In genomic region chr13:79142903-79143302, GRCm38 (mm10) we compare ENCODE assay signal across 26 mouse cellular contexts.
DNase-seq lines count a peak whose midpoint lies in the region; ATAC-seq lines count a peak whose summit lies in the region.
"Had no signal": no experiment of that assay in that cellular context is flagged by ENCODE, and none has a peak within 500 bp of the region (broad histone marks: within the 10 kb centered on the region; RNA-seq: fewer than 3 reads in every experiment).

No protein-coding gene starts in this region.

- no peak for ATAC-seq in embryonic facial prominence, embryonic 14.5 days (ENCODE audit: low read depth)
- 0 out of 2 replicates have a peak, but pooled peaks have one; percentile 27 for ATAC-seq in kidney, embryonic 16.5 days (ENCODE audit: low FRiP score, low TSS enrichment)
- no peak for ATAC-seq in kidney, embryonic 14.5 days (ENCODE audit: low FRiP score, low TSS enrichment)
- no peak for ATAC-seq in midbrain, embryonic 14.5 days (ENCODE audit: low FRiP score, low TSS enrichment)
- no peak for ATAC-seq in midbrain, embryonic 16.5 days
- ATAC-seq in stomach, embryonic 15.5 days (ENCODE audit: insufficient read depth, low FRiP score, low read depth) = 0 out of 2 replicates have a peak, but pooled peaks have one; percentile 22
- ATAC-seq in heart, embryonic 11.5 days (replicated peaks; ENCODE audit: insufficient number of reproducible peaks, low FRiP score, low TSS enrichment) = no peak

- no peaks in the 10 kb centered on the region for H3K27me3 ChIP-seq in embryonic facial prominence, embryonic 14.5 days (replicated peaks; ENCODE audit: control insufficient read depth, insufficient read depth, low read length)
- no peaks in the 10 kb centered on the region for H3K27me3 ChIP-seq in embryonic facial prominence, embryonic 10.5 days (replicated peaks; ENCODE audit: low read depth, poor library complexity, severe bottlenecking)
- no peaks in the 10 kb centered on the region for H3K27me3 ChIP-seq in kidney, embryonic 16.5 days (ENCODE audit: insufficient read depth, low read length)
- no peaks in the 10 kb centered on the region for H3K27me3 ChIP-seq in kidney, embryonic 14.5 days (ENCODE audit: control insufficient read depth, insufficient read depth, low read length)
- no peaks in the 10 kb centered on the region for H3K27me3 ChIP-seq in midbrain, embryonic 14.5 days (ENCODE audit: control insufficient read depth, insufficient read depth, low read length)
- no peaks in the 10 kb centered on the region for H3K27me3 ChIP-seq in midbrain, embryonic 16.5 days (ENCODE audit: control insufficient read depth, insufficient read depth, low read depth, low read length)
- H3K27me3 ChIP-seq in stomach, embryonic 15.5 days (replicated peaks) = no peaks in the 10 kb centered on the region
- no peaks in the 10 kb centered on the region for H3K27me3 ChIP-seq in heart, embryonic 11.5 days (ENCODE audit: control insufficient read depth, insufficient read depth, low read length)
- H3K27me3 ChIP-seq: megakaryocyte, embryonic 14.5 days had no signal

- no peaks in the 10 kb centered on the region for H3K36me3 ChIP-seq in embryonic facial prominence, embryonic 14.5 days (ENCODE audit: control insufficient read depth, insufficient read depth, low read length)
- H3K36me3 ChIP-seq in embryonic facial prominence, embryonic 10.5 days (replicated peaks) = no peaks in the 10 kb centered on the region
- H3K36me3 ChIP-seq in kidney, embryonic 16.5 days (ENCODE audit: insufficient read depth, low read length) = no peaks in the 10 kb centered on the region
- H3K36me3 ChIP-seq in kidney, embryonic 14.5 days (ENCODE audit: control insufficient read depth, insufficient read depth, low read length) = no peaks in the 10 kb centered on the region
- H3K36me3 ChIP-seq in midbrain, embryonic 14.5 days (ENCODE audit: control insufficient read depth, insufficient read depth, low read length) = no peaks in the 10 kb centered on the region
- no peaks in the 10 kb centered on the region for H3K36me3 ChIP-seq in midbrain, embryonic 16.5 days (ENCODE audit: control insufficient read depth, insufficient read depth, low read length)
- no peaks in the 10 kb centered on the region for H3K36me3 ChIP-seq in stomach, embryonic 15.5 days
- H3K36me3 ChIP-seq in heart, embryonic 11.5 days (ENCODE audit: control insufficient read depth, insufficient read depth, low read length) = no peaks in the 10 kb centered on the region
- H3K36me3 ChIP-seq: G1E; heart, embryonic 10.5 days had no signal

- no peak overlapping the region for H3K4me2 ChIP-seq in embryonic facial prominence, embryonic 14.5 days (ENCODE audit: low read depth, low read length)
- H3K4me2 ChIP-seq in kidney, embryonic 16.5 days (replicated peaks; ENCODE audit: low read depth, low read length) = no peak overlapping the region
- H3K4me2 ChIP-seq in kidney, embryonic 14.5 days (replicated peaks; ENCODE audit: low read depth, low read length) = no peak overlapping the region
- H3K4me2 ChIP-seq in midbrain, embryonic 14.5 days (ENCODE audit: low read length) = no peak overlapping the region
- H3K4me2 ChIP-seq in midbrain, embryonic 16.5 days (ENCODE audit: low read length) = no peak overlapping the region
- no peak overlapping the region for H3K4me2 ChIP-seq in stomach, embryonic 15.5 days
- H3K4me2 ChIP-seq in heart, embryonic 11.5 days = no peak overlapping the region
- H3K4me2 ChIP-seq: hindbrain, embryonic 14.5 days; liver, embryonic 11.5 days had no signal

- H3K4me1 ChIP-seq in embryonic facial prominence, embryonic 14.5 days (ENCODE audit: control insufficient read depth, insufficient read depth, low read length) = no peaks in the 10 kb centered on the region
- peaks cover 3% of the 10 kb centered on the region; the same call in 1 of the 2 replicates for H3K4me1 ChIP-seq in embryonic facial prominence, embryonic 10.5 days
- H3K4me1 ChIP-seq in kidney, embryonic 16.5 days (ENCODE audit: insufficient read depth, low read length) = no peaks in the 10 kb centered on the region
- no peaks in the 10 kb centered on the region for H3K4me1 ChIP-seq in kidney, embryonic 14.5 days (ENCODE audit: control insufficient read depth, insufficient read depth, low read length)
- no peaks in the 10 kb centered on the region for H3K4me1 ChIP-seq in midbrain, embryonic 14.5 days (ENCODE audit: control insufficient read depth, insufficient read depth, low read length)
- no peaks in the 10 kb centered on the region for H3K4me1 ChIP-seq in midbrain, embryonic 16.5 days (ENCODE audit: control insufficient read depth, insufficient read depth, low read length)
- H3K4me1 ChIP-seq in stomach, embryonic 15.5 days = no peaks in the 10 kb centered on the region
- no peaks in the 10 kb centered on the region for H3K4me1 ChIP-seq in heart, embryonic 11.5 days (ENCODE audit: control insufficient read depth, insufficient read depth, low read length)
- H3K4me1 ChIP-seq: heart, embryonic 10.5 days; megakaryocyte, embryonic 14.5 days had no signal

- H3K9me3 ChIP-seq in embryonic facial prominence, embryonic 14.5 days (ENCODE audit: control insufficient read depth, low read length) = no peaks in the 10 kb centered on the region
- no peaks in the 10 kb centered on the region for H3K9me3 ChIP-seq in embryonic facial prominence, embryonic 10.5 days
- no peaks in the 10 kb centered on the region for H3K9me3 ChIP-seq in kidney, embryonic 16.5 days (ENCODE audit: low read length)
- no peaks in the 10 kb centered on the region for H3K9me3 ChIP-seq in kidney, embryonic 14.5 days (ENCODE audit: control insufficient read depth, low read length)
- no peaks in the 10 kb centered on the region for H3K9me3 ChIP-seq in midbrain, embryonic 14.5 days (ENCODE audit: control insufficient read depth, low read length)
- H3K9me3 ChIP-seq in midbrain, embryonic 16.5 days (replicated peaks; ENCODE audit: control insufficient read depth, low read length, poor library complexity, severe bottlenecking) = no peaks in the 10 kb centered on the region
- no peaks in the 10 kb centered on the region for H3K9me3 ChIP-seq in stomach, embryonic 15.5 days
- no peaks in the 10 kb centered on the region for H3K9me3 ChIP-seq in heart, embryonic 11.5 days (replicated peaks; ENCODE audit: control insufficient read depth, low read length)
- H3K9me3 ChIP-seq: G1E; heart, embryonic 10.5 days; megakaryocyte, embryonic 14.5 days had no signal

- no peak overlapping the region for H3K4me3 ChIP-seq in embryonic facial prominence, embryonic 14.5 days (ENCODE audit: low read depth, low read length)
- no peak overlapping the region for H3K4me3 ChIP-seq in embryonic facial prominence, embryonic 10.5 days
- no peak overlapping the region for H3K4me3 ChIP-seq in kidney, embryonic 16.5 days (ENCODE audit: low read length)
- H3K4me3 ChIP-seq in kidney, embryonic 14.5 days (ENCODE audit: low read length) = no peak overlapping the region
- no peak overlapping the region for H3K4me3 ChIP-seq in midbrain, embryonic 14.5 days (replicated peaks; ENCODE audit: low read depth, low read length)
- H3K4me3 ChIP-seq in midbrain, embryonic 16.5 days (ENCODE audit: low read depth, low read length) = no peak overlapping the region
- H3K4me3 ChIP-seq in stomach, embryonic 15.5 days (replicated peaks) = no peak overlapping the region
- H3K4me3 ChIP-seq in heart, embryonic 11.5 days (ENCODE audit: low read depth, low read length) = no peak overlapping the region
- H3K4me3 ChIP-seq: gastrocnemius, adult 2 months; heart, embryonic 10.5 days; left cerebral cortex, adult 2 months; megakaryocyte, embryonic 14.5 days had no signal

- 9% methylated on average over 1 of the region's 1 CpGs for WGBS in embryonic facial prominence, embryonic 14.5 days
- WGBS in embryonic facial prominence, embryonic 10.5 days = 64% methylated on average over 1 of the region's 1 CpGs
- 50% methylated on average over 1 of the region's 1 CpGs for WGBS in kidney, embryonic 16.5 days
- WGBS in kidney, embryonic 14.5 days = 53% methylated on average over 1 of the region's 1 CpGs
- WGBS in midbrain, embryonic 14.5 days = 79% methylated on average over 1 of the region's 1 CpGs
- WGBS in midbrain, embryonic 16.5 days = 43% methylated on average over 1 of the region's 1 CpGs
- 26% methylated on average over 1 of the region's 1 CpGs for WGBS in stomach, embryonic 15.5 days
- 65% methylated on average over 1 of the region's 1 CpGs for WGBS in heart, embryonic 11.5 days (ENCODE audit: insufficient replicate concordance)

- no peak overlapping the region for H3K9ac ChIP-seq in embryonic facial prominence, embryonic 14.5 days (ENCODE audit: low read depth, low read length)
- H3K9ac ChIP-seq in kidney, embryonic 16.5 days (replicated peaks; ENCODE audit: low read length) = no peak overlapping the region
- no peak overlapping the region for H3K9ac ChIP-seq in kidney, embryonic 14.5 days (ENCODE audit: low read depth, low read length)
- no peak overlapping the region for H3K9ac ChIP-seq in midbrain, embryonic 14.5 days (replicated peaks; ENCODE audit: low read length)
- H3K9ac ChIP-seq in midbrain, embryonic 16.5 days (ENCODE audit: low read depth, low read length) = no peak overlapping the region
- H3K9ac ChIP-seq in stomach, embryonic 15.5 days = no peak overlapping the region
- H3K9ac ChIP-seq in heart, embryonic 11.5 days (ENCODE audit: low read depth, low read length) = no peak overlapping the region
- H3K9ac ChIP-seq: hindbrain, embryonic 14.5 days had no signal

- peak; percentile 79 for DNase-seq in embryonic facial prominence, embryonic 14.5 days (ENCODE audit: low spot score)
- DNase-seq in embryonic facial prominence, embryonic 10.5 days (ENCODE audit: low spot score) = no peak
- peak; percentile 35 for DNase-seq in midbrain, embryonic 14.5 days
- DNase-seq: adrenal gland, postnatal 25 days; cerebellum, adult 2 months; cerebellum, postnatal 36 days; gastrocnemius, adult 2 months; heart, postnatal 10 days; kidney, adult 11 months; kidney, postnatal 4 days; layer of hippocampus, adult 9-11 months; left cerebral cortex, postnatal 4 days; lung, adult 2 months; right cerebral cortex, adult 18-20 months; thymus, postnatal 36 days had no signal

- no peak overlapping the region for H3K27ac ChIP-seq in embryonic facial prominence, embryonic 14.5 days (replicated peaks; ENCODE audit: low read depth, low read length)
- no peak overlapping the region for H3K27ac ChIP-seq in embryonic facial prominence, embryonic 10.5 days (replicated peaks)
- no peak overlapping the region for H3K27ac ChIP-seq in kidney, embryonic 16.5 days (ENCODE audit: low read length)
- no peak overlapping the region for H3K27ac ChIP-seq in kidney, embryonic 14.5 days (ENCODE audit: low read depth, low read length)
- H3K27ac ChIP-seq in midbrain, embryonic 14.5 days (replicated peaks; ENCODE audit: low read depth, low read length) = no peak overlapping the region
- no peak overlapping the region for H3K27ac ChIP-seq in midbrain, embryonic 16.5 days (ENCODE audit: low read length)
- H3K27ac ChIP-seq in stomach, embryonic 15.5 days = no peak overlapping the region
- H3K27ac ChIP-seq in heart, embryonic 11.5 days (ENCODE audit: low read depth, low read length) = no peak overlapping the region
- H3K27ac ChIP-seq: gastrocnemius, adult 2 months; heart, embryonic 10.5 days; hindbrain, embryonic 14.5 days; left cerebral cortex, adult 2 months had no signal

Comparison
In these comparisons a context has a peak if more than half of its experiments do, and no peak if none do; other contexts are left out.
1. ATAC-seq: peak in kidney, embryonic 16.5 days (single experiment) and stomach, embryonic 15.5 days (single experiment); none in embryonic facial prominence, embryonic 14.5 days (single experiment), kidney, embryonic 14.5 days (single experiment), midbrain, embryonic 14.5 days (single experiment), midbrain, embryonic 16.5 days (single experiment) and heart, embryonic 11.5 days (single experiment).